Mouse (Mus musculus) liver, postnatal 0 days (tissue): ENCODE data around the gene Ppp4c.

Source experiments
- CTCF ChIP-seq: sonication (generic); IDR thresholded peaks from 2 replicates; pipeline ENCODE4 v1.5.1; 2016; ENCODE audit warnings: antibody characterized with exemption, low read depth
- EP300 ChIP-seq: IDR thresholded peaks from 2 replicates; pipeline ENCODE4 v1.6.1; 2016; ENCODE audit warnings: antibody characterized with exemption, low read depth, mild to moderate bottlenecking

GRCm38 (mm10) chr7:126746066-126746465 is 46.2 kb downstream of the Ppp4c start:
- TF ChIP-seq CTCF (no peak), EP300 (no peak)
